In the genomic region with DNA sequence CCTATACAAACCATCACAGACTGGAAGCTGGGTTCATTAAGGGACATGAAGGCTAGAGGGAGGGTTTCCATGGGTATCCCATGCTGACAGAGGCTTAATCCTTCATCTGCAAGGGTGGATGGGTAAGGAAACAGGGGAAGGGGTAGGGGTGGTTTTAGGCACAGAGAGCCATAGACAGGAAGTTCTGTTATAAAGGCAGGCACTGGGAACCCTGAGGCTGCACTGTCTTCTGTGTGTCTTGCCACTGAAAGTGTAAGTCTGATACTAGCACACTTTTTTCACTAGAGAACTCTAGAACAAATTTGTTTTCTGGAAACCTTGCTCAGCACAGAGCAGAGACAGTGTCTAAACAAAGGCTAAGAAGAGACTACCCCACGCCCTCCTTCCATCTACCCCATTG, we compare ENCODE assay signal across 17 mouse cellular contexts.
A peak's percentile ranks its signal among the peaks of the same experiment; 100 is the strongest.
DNase-seq lines count a peak whose midpoint lies in the region; ATAC-seq and TF ChIP-seq lines count a peak whose summit lies in the region.
"Had no signal": no experiment of that assay in that cellular context is flagged by ENCODE, and none has a peak within 500 bp of the region (broad histone marks: within the 10 kb centered on the region; RNA-seq: fewer than 3 reads in every experiment).

No protein-coding gene starts in this region.

- no peak for TF ChIP-seq EP300 in lung, postnatal 0 days (IDR thresholded peaks at IDR 0.05)

- H3K4me3 ChIP-seq in lung, embryonic 14.5 days (ENCODE audit: low read depth, low read length): no peak overlapping the region
- no peak overlapping the region for H3K4me3 ChIP-seq in lung, postnatal 0 days (ENCODE audit: low read depth, low read length)
- H3K4me3 ChIP-seq in embryonic facial prominence, embryonic 12.5 days: no peak overlapping the region
- no peak overlapping the region for H3K4me3 ChIP-seq in embryonic facial prominence, embryonic 15.5 days (replicated peaks)
- H3K4me3 ChIP-seq in limb, embryonic 15.5 days: no peak overlapping the region
- H3K4me3 ChIP-seq: erythroblast, embryonic 14.5 days; midbrain, embryonic 13.5 days; neural tube, embryonic 13.5 days had no signal

- no peaks in the 10 kb centered on the region for H3K9me3 ChIP-seq in lung, embryonic 14.5 days (ENCODE audit: low read depth, low read length)
- no peaks in the 10 kb centered on the region for H3K9me3 ChIP-seq in lung, postnatal 0 days (ENCODE audit: low read length)
- no peaks in the 10 kb centered on the region for H3K9me3 ChIP-seq in embryonic facial prominence, embryonic 12.5 days
- no peaks in the 10 kb centered on the region for H3K9me3 ChIP-seq in embryonic facial prominence, embryonic 15.5 days (replicated peaks)
- no peaks in the 10 kb centered on the region for H3K9me3 ChIP-seq in limb, embryonic 15.5 days
- H3K9me3 ChIP-seq: midbrain, embryonic 13.5 days; neural tube, embryonic 13.5 days had no signal

- WGBS in lung, embryonic 14.5 days: 87% methylated on average over 1 of the region's 1 CpGs
- WGBS in lung, postnatal 0 days: 95% methylated on average over 1 of the region's 1 CpGs
- 80% methylated on average over 1 of the region's 1 CpGs for WGBS in embryonic facial prominence, embryonic 12.5 days
- WGBS in embryonic facial prominence, embryonic 15.5 days: 71% methylated on average over 1 of the region's 1 CpGs
- 87% methylated on average over 1 of the region's 1 CpGs for WGBS in limb, embryonic 15.5 days

- peaks cover 10% of the 10 kb centered on the region; the same call in 1 of the 2 replicates for H3K4me1 ChIP-seq in lung, embryonic 14.5 days (ENCODE audit: insufficient read depth)
- H3K4me1 ChIP-seq in lung, postnatal 0 days (ENCODE audit: insufficient read depth, low read depth, low read length): peaks cover 5% of the 10 kb centered on the region; the same call in 1 of the 2 replicates
- peaks cover 15% of the 10 kb centered on the region for H3K4me1 ChIP-seq in embryonic facial prominence, embryonic 12.5 days
- peaks cover 32% of the 10 kb centered on the region for H3K4me1 ChIP-seq in embryonic facial prominence, embryonic 15.5 days
- H3K4me1 ChIP-seq in limb, embryonic 15.5 days: peaks cover 50% of the 10 kb centered on the region

- H3K4me2 ChIP-seq in lung, embryonic 14.5 days: no peak overlapping the region
- H3K4me2 ChIP-seq in lung, postnatal 0 days (replicated peaks; ENCODE audit: low read depth, low read length): no peak overlapping the region
- H3K4me2 ChIP-seq in embryonic facial prominence, embryonic 12.5 days (replicated peaks): no peak overlapping the region
- no peak overlapping the region for H3K4me2 ChIP-seq in embryonic facial prominence, embryonic 15.5 days (replicated peaks)
- H3K4me2 ChIP-seq in limb, embryonic 15.5 days: no peak overlapping the region
- H3K4me2 ChIP-seq: midbrain, embryonic 13.5 days; neural tube, embryonic 13.5 days had no signal

- no peaks in the 10 kb centered on the region for H3K27me3 ChIP-seq in lung, embryonic 14.5 days (ENCODE audit: insufficient read depth, low read length)
- H3K27me3 ChIP-seq in lung, postnatal 0 days (replicated peaks; ENCODE audit: insufficient read depth, low read length): no peaks in the 10 kb centered on the region
- H3K27me3 ChIP-seq in embryonic facial prominence, embryonic 12.5 days: no peaks in the 10 kb centered on the region
- no peaks in the 10 kb centered on the region for H3K27me3 ChIP-seq in embryonic facial prominence, embryonic 15.5 days
- H3K27me3 ChIP-seq in limb, embryonic 15.5 days: no peaks in the 10 kb centered on the region
- H3K27me3 ChIP-seq: midbrain, embryonic 13.5 days; neural tube, embryonic 13.5 days had no signal

- no peak for DNase-seq in lung, embryonic 14.5 days
- DNase-seq in lung, postnatal 0 days (ENCODE audit: low spot score): no peak
- DNase-seq in cerebellum, adult 9-11 months: no peak
- no peak for DNase-seq in right cerebral cortex, postnatal 36 days (ENCODE audit: low spot score in 2 of 2)
- DNase-seq: adrenal gland, adult 8-10 months; cerebellum, postnatal 25 days; gastrocnemius, postnatal 36 days; kidney, adult 18-20 months; left cerebral cortex, postnatal 4 days; lung, postnatal 14 days; retina, postnatal 1 day had no signal

- no peak overlapping the region for H3K9ac ChIP-seq in lung, embryonic 14.5 days
- no peak overlapping the region for H3K9ac ChIP-seq in lung, postnatal 0 days (replicated peaks; ENCODE audit: low read depth)
- no peak overlapping the region for H3K9ac ChIP-seq in embryonic facial prominence, embryonic 12.5 days
- H3K9ac ChIP-seq in embryonic facial prominence, embryonic 15.5 days: no peak overlapping the region
- no peak overlapping the region for H3K9ac ChIP-seq in limb, embryonic 15.5 days
- H3K9ac ChIP-seq: midbrain, embryonic 13.5 days; neural tube, embryonic 13.5 days had no signal

- peak overlapping the region; percentile 68 for H3K27ac ChIP-seq in lung, embryonic 14.5 days (ENCODE audit: low read depth)
- no peak overlapping the region for H3K27ac ChIP-seq in lung, postnatal 0 days (ENCODE audit: low read length)
- H3K27ac ChIP-seq in embryonic facial prominence, embryonic 12.5 days: peak overlapping the region; percentile 52; the same call in 1 of the 2 replicates
- peak overlapping the region; percentile 83 for H3K27ac ChIP-seq in embryonic facial prominence, embryonic 15.5 days (replicated peaks)
- peak overlapping the region; percentile 80 for H3K27ac ChIP-seq in limb, embryonic 15.5 days
- H3K27ac ChIP-seq: midbrain, embryonic 13.5 days; neural tube, embryonic 13.5 days had no signal

- no peak for ATAC-seq in lung, embryonic 14.5 days (ENCODE audit: insufficient read depth)
- ATAC-seq in lung, postnatal 0 days: no peak
- ATAC-seq in embryonic facial prominence, embryonic 12.5 days (ENCODE audit: insufficient number of reproducible peaks, insufficient read depth, low FRiP score, low TSS enrichment): no peak
- no peak for ATAC-seq in embryonic facial prominence, embryonic 15.5 days (ENCODE audit: insufficient number of reproducible peaks, low FRiP score, low TSS enrichment, low read depth)
- ATAC-seq in limb, embryonic 15.5 days (ENCODE audit: insufficient number of reproducible peaks, low FRiP score, low TSS enrichment, low read depth): no peak
- ATAC-seq: midbrain, embryonic 13.5 days had no signal

- TF ChIP-seq CTCF in lung, embryonic 14.5 days (IDR thresholded peaks at IDR 0.05; ENCODE audit: low read depth): no peak
- no peak for TF ChIP-seq CTCF in lung, postnatal 0 days (IDR thresholded peaks at IDR 0.05)

- H3K36me3 ChIP-seq in lung, embryonic 14.5 days (ENCODE audit: insufficient read depth): no peaks in the 10 kb centered on the region
- H3K36me3 ChIP-seq in lung, postnatal 0 days (ENCODE audit: insufficient read depth, low read length): no peaks in the 10 kb centered on the region
- no peaks in the 10 kb centered on the region for H3K36me3 ChIP-seq in embryonic facial prominence, embryonic 12.5 days
- H3K36me3 ChIP-seq in embryonic facial prominence, embryonic 15.5 days: no peaks in the 10 kb centered on the region
- H3K36me3 ChIP-seq in limb, embryonic 15.5 days: no peaks in the 10 kb centered on the region
- H3K36me3 ChIP-seq: midbrain, embryonic 13.5 days; neural tube, embryonic 13.5 days had no signal
